Mouse (Mus musculus) intestine, embryonic 14.5 days (tissue): ENCODE measurements at regions not wholly inside any gene's neighbourhood (a gene's known extent, or its start where the extent isn't known, plus 50 kb on each side); places are given as distances from the start of the nearest gene placed in this dataset.
A peak's percentile ranks its signal among the peaks of the same experiment; 100 is the strongest.

Source experiments
- ATAC-seq: fragments of 200-750 bp; cut with Nextera tagmentation; replicated peaks from 2 replicates; pipeline ENCODE4 v1.8.0; 2017; ENCODE audit warnings: low read depth, moderate number of reproducible peaks, moderate TSS enrichment, moderate library complexity; ENCODE audit not compliant: low FRiP score, low TSS enrichment
- DNase-seq: peaks from one replicate; pipeline ENCODE4 v3.0.0-alpha.2; 2018; ENCODE audit warnings: low spot score
- H3K27ac ChIP-seq: fragments of 300-500 bp; sonication (generic); 2 replicates; pipeline ENCODE4 v1.5.1; 2014; ENCODE audit warnings: low read depth, mild to moderate bottlenecking, control low read depth
- H3K27me3 ChIP-seq: fragments of 300-500 bp; sonication (generic); replicated peaks from 2 replicates; pipeline ENCODE4 v1.6.1; 2014; ENCODE audit warnings: low read length, control low read depth; ENCODE audit not compliant: control insufficient read depth, insufficient read depth
- H3K36me3 ChIP-seq: fragments of 300-500 bp; sonication (generic); 2 replicates; pipeline ENCODE4 v1.6.1; 2014; ENCODE audit warnings: low read length, control low read depth; ENCODE audit not compliant: control insufficient read depth, insufficient read depth
- H3K4me1 ChIP-seq: fragments of 300-500 bp; sonication (generic); replicated peaks from 2 replicates; pipeline ENCODE4 v1.6.1; 2014; ENCODE audit warnings: low read length, control low read depth, mixed read lengths; ENCODE audit not compliant: control insufficient read depth, insufficient read depth
- H3K4me2 ChIP-seq: fragments of 300-500 bp; sonication (generic); 2 replicates; pipeline ENCODE4 v1.6.1; 2014; ENCODE audit warnings: low read length
- H3K4me3 ChIP-seq: fragments of 300-500 bp; sonication (generic); 2 replicates; pipeline ENCODE4 v1.5.1; 2014; ENCODE audit warnings: low read depth, low read length, control low read depth, mixed read lengths
- H3K9ac ChIP-seq: fragments of 300-500 bp; sonication (generic); 2 replicates; pipeline ENCODE4 v1.6.1; 2014; ENCODE audit warnings: mild to moderate bottlenecking, low read length
- H3K9me3 ChIP-seq: fragments of 300-500 bp; sonication (generic); 2 replicates; pipeline ENCODE4 v1.6.1; 2016; ENCODE audit warnings: low read length, control low read depth; ENCODE audit not compliant: control insufficient read depth
- WGBS: fragments of 180-500 bp; shearing (Covaris S2); extraction: QIAGEN DNeasy Blood & Tissue Kit; methylation state at CpG from one replicate; pipeline ENCODE4 v1.1.7; 2014; 5-methylcytosine and 5-hydroxymethylcytosine counted together

GRCm38 (mm10) chr13:104572236-104572635 lies 220.0 kb upstream of the Srek1ip1 start:
- DNase-seq (no peak), ATAC-seq (no peak)
- H3K4me3 ChIP-seq = no peak overlapping the region
- WGBS = 58% methylated on average over 10 of the region's 10 CpGs
- no peaks in the 10 kb centered on the region for H3K27me3 ChIP-seq
- H3K27ac ChIP-seq = peak overlapping the region; percentile 27; the same call in 1 of the 2 replicates
- H3K9me3 ChIP-seq = no peaks in the 10 kb centered on the region
- peaks cover 5% of the 10 kb centered on the region; the same call in 1 of the 2 replicates for H3K4me1 ChIP-seq
- H3K4me2 ChIP-seq = no peak overlapping the region
- H3K9ac ChIP-seq = no peak overlapping the region
- H3K36me3 ChIP-seq = no peaks in the 10 kb centered on the region

GRCm38 (mm10) chr13:104574396-104574795 lies 217.9 kb upstream of the Srek1ip1 start:
- no peak overlapping the region for H3K27ac ChIP-seq
- H3K4me2 ChIP-seq = no peak overlapping the region
- H3K4me1 ChIP-seq = peaks cover 5% of the 10 kb centered on the region; the same call in 1 of the 2 replicates
- no peaks in the 10 kb centered on the region for H3K36me3 ChIP-seq
- H3K9ac ChIP-seq = no peak overlapping the region
- H3K27me3 ChIP-seq = no peaks in the 10 kb centered on the region
- 88% methylated on average over 5 of the region's 5 CpGs for WGBS
- DNase-seq (no peak), ATAC-seq (no peak)
- H3K9me3 ChIP-seq = no peaks in the 10 kb centered on the region
- H3K4me3 ChIP-seq = no peak overlapping the region

- ATAC-seq (no peak), DNase-seq (no peak)
- Histone ChIP-seq H3K4me1 (peaks cover 10% of the 10 kb centered on the region; the same call in 1 of the 2 replicates), H3K36me3 (no peaks in the 10 kb centered on the region), H3K4me2 (no peak overlapping the region), H3K27ac (no peak overlapping the region), H3K27me3 (no peaks in the 10 kb centered on the region), H3K4me3 (no peak overlapping the region), H3K9me3 (no peaks in the 10 kb centered on the region), H3K9ac (no peak overlapping the region)
- WGBS = 59% methylated on average over 10 of the region's 10 CpGs
Observed at GRCm38 (mm10) chr13:104576188-104576789, 216.0 kb upstream of the Srek1ip1 start.

- Histone ChIP-seq H3K9ac (no peak overlapping the region), H3K27me3 (no peaks in the 10 kb centered on the region), H3K36me3 (no peaks in the 10 kb centered on the region), H3K4me1 (peaks cover 4% of the 10 kb centered on the region; the same call in 1 of the 2 replicates), H3K4me3 (no peak overlapping the region), H3K4me2 (no peak overlapping the region), H3K27ac (no peak overlapping the region), H3K9me3 (no peaks in the 10 kb centered on the region)
- no peak for ATAC-seq
- no peak for DNase-seq
- WGBS = 62% methylated on average over 11 of the region's 11 CpGs
Observed at GRCm38 (mm10) chr13:104577856-104578255, 214.4 kb upstream of the Srek1ip1 start.

- Histone ChIP-seq H3K27ac (no peak overlapping the region), H3K27me3 (no peaks in the 10 kb centered on the region), H3K9ac (no peak overlapping the region), H3K4me1 (peaks cover 14% of the 10 kb centered on the region; the same call in 1 of the 2 replicates), H3K4me3 (no peak overlapping the region), H3K9me3 (no peaks in the 10 kb centered on the region), H3K36me3 (no peaks in the 10 kb centered on the region), H3K4me2 (no peak overlapping the region)
- DNase-seq = no peak
- 53% methylated on average over 9 of the region's 9 CpGs for WGBS
- no peak for ATAC-seq
Observed at GRCm38 (mm10) chr13:104580686-104581350, 211.5 kb upstream of the Srek1ip1 start.
